Mouse (Mus musculus) erythroblast, embryonic 14.5 days (primary cell): ENCODE data around the gene Uqcc2.

Source experiments
- GATA1 ChIP-seq: IDR thresholded peaks from 2 replicates; pipeline ENCODE4 v1.6.1; 2012; ENCODE audit warnings: low read length, inconsistent platforms, mixed read lengths
- TAL1 ChIP-seq: IDR thresholded peaks from 3 replicates; pipeline ENCODE4 v1.6.1; 2012; ENCODE audit warnings: low read length, inconsistent platforms, mixed read lengths

DNA sequence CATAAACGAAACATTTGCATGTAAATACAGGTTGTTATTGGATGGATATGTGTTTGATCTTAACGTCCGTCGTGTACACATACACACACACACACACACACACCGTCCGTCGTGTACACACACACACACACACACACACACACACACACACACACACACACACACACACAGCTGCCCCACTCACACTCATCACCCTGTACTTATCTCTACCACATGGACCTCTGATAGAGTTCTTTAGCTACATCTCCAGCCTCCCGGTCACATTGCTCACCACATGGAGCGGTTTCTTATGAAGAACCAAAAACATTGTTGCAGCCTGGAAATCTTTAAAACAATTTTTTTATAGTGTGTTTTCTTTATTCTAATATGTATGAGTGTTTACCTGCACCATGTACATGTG is 471 bp upstream of the Uqcc2 start:
- TF ChIP-seq TAL1, result no peak
- no peak for TF ChIP-seq GATA1
